Mouse (Mus musculus) forebrain, embryonic 13.5 days (tissue): ENCODE data around the gene Arhgef28. TPM values are rescaled to one million over a fixed set of nuclear protein-coding genes. Genes with fewer than 3 reads are reported as not detected.

Experiments used
- ATAC-seq: fragments of 200-750 bp; cut with Nextera tagmentation; 2 replicates; pipeline ENCODE4 v1.8.0; 2017
- H3K27ac ChIP-seq: fragments of 300-500 bp; sonication (generic); 2 replicates; pipeline ENCODE4 v1.5.1; 2015; ENCODE audit warnings: inconsistent platforms, mild to moderate bottlenecking, moderate library complexity
- H3K27me3 ChIP-seq: fragments of 300-500 bp; sonication (generic); 2 replicates; pipeline ENCODE4 v1.6.1; 2015; ENCODE audit warnings: mild to moderate bottlenecking, inconsistent platforms
- H3K36me3 ChIP-seq: fragments of 300-500 bp; sonication (generic); 2 replicates; pipeline ENCODE4 v1.6.1; 2015; ENCODE audit warnings: mild to moderate bottlenecking, inconsistent platforms; ENCODE audit not compliant: poor library complexity, severe bottlenecking
- H3K4me1 ChIP-seq: fragments of 300-500 bp; sonication (generic); 2 replicates; pipeline ENCODE4 v1.6.1; 2015; ENCODE audit warnings: inconsistent platforms
- H3K4me2 ChIP-seq: fragments of 300-500 bp; sonication (generic); 2 replicates; pipeline ENCODE4 v1.6.1; 2015; ENCODE audit warnings: inconsistent platforms, mild to moderate bottlenecking, moderate library complexity
- H3K4me3 ChIP-seq: fragments of 300-500 bp; sonication (generic); 2 replicates; pipeline ENCODE4 v1.5.1; 2015; ENCODE audit warnings: mild to moderate bottlenecking, inconsistent platforms
- H3K9ac ChIP-seq: fragments of 300-500 bp; sonication (generic); 2 replicates; pipeline ENCODE4 v1.6.1; 2015; ENCODE audit warnings: mild to moderate bottlenecking, inconsistent platforms
- H3K9me3 ChIP-seq: fragments of 300-500 bp; sonication (generic); replicated peaks from 2 replicates; pipeline ENCODE4 v1.6.1; 2016; ENCODE audit warnings: inconsistent platforms
- WGBS: fragments of 180-500 bp; shearing (Covaris S2); methylation state at CpG from one replicate; pipeline ENCODE4 v1.1.7; 2015; 5-methylcytosine and 5-hydroxymethylcytosine counted together
- polyA plus RNA-seq: library from polyadenylated mRNA; unstranded; fragments of >200 nt; fragmentation: Nextera tagmentation; extraction: Ambion mirVana; gene quantifications from 2 replicates; pipeline ENCODE4 v1.2.1, GENCODE M21; 2015

Gene Arhgef28
- polyA plus RNA-seq, 1 experiment from 2014 or later, result 7.0 TPM

GRCm38 (mm10) chr13:97902821-97903220 is 303.4 kb downstream of the Arhgef28 start:
- Histone ChIP-seq H3K9ac (no peak overlapping the region), H3K27ac (no peak overlapping the region), H3K9me3 (no peaks in the 10 kb centered on the region), H3K4me3 (no peak overlapping the region), H3K27me3 (no peaks in the 10 kb centered on the region), H3K4me2 (no peak overlapping the region), H3K36me3 (no peaks in the 10 kb centered on the region), H3K4me1 (peaks cover 20% of the 10 kb centered on the region)
- 91% methylated on average over 8 of the region's 8 CpGs for WGBS
- no peak for ATAC-seq

- H3K27me3 ChIP-seq, result no peaks in the 10 kb centered on the region
- peaks cover 20% of the 10 kb centered on the region for H3K4me1 ChIP-seq
- no peaks in the 10 kb centered on the region for H3K9me3 ChIP-seq
- no peak overlapping the region for H3K4me2 ChIP-seq
- no peaks in the 10 kb centered on the region for H3K36me3 ChIP-seq
- WGBS, result 33% methylated on average over 3 of the region's 3 CpGs
- no peak overlapping the region for H3K9ac ChIP-seq
- peak overlapping the region; percentile 76 for H3K27ac ChIP-seq
- ATAC-seq, result peak; percentile 87
- H3K4me3 ChIP-seq, result no peak overlapping the region
These were observed 305.9 kb downstream of the Arhgef28 start for GRCm38 (mm10) chr13:97900380-97900758.

GRCm38 (mm10) chr13:97899604-97900379 is 306.4 kb downstream of the Arhgef28 start:
- H3K9me3 ChIP-seq, result no peaks in the 10 kb centered on the region
- H3K4me1 ChIP-seq, result peaks cover 20% of the 10 kb centered on the region
- no peak overlapping the region for H3K4me3 ChIP-seq
- ATAC-seq, result peak; percentile 57
- H3K36me3 ChIP-seq, result no peaks in the 10 kb centered on the region
- H3K4me2 ChIP-seq, result no peak overlapping the region
- H3K27ac ChIP-seq, result peak overlapping the region; percentile 76
- H3K9ac ChIP-seq, result no peak overlapping the region
- no peaks in the 10 kb centered on the region for H3K27me3 ChIP-seq
- WGBS, result 58% methylated on average over 14 of the region's 14 CpGs

GRCm38 (mm10) chr13:97898590-97898989 is 307.6 kb downstream of the Arhgef28 start:
- H3K4me2 ChIP-seq, result no peak overlapping the region
- no peaks in the 10 kb centered on the region for H3K27me3 ChIP-seq
- no peak overlapping the region for H3K4me3 ChIP-seq
- no peaks in the 10 kb centered on the region for H3K36me3 ChIP-seq
- ATAC-seq, result no peak
- H3K9me3 ChIP-seq, result no peaks in the 10 kb centered on the region
- H3K4me1 ChIP-seq, result peaks cover 22% of the 10 kb centered on the region
- WGBS, result 65% methylated on average over 2 of the region's 2 CpGs
- H3K9ac ChIP-seq, result no peak overlapping the region
- H3K27ac ChIP-seq, result no peak overlapping the region

DNA sequence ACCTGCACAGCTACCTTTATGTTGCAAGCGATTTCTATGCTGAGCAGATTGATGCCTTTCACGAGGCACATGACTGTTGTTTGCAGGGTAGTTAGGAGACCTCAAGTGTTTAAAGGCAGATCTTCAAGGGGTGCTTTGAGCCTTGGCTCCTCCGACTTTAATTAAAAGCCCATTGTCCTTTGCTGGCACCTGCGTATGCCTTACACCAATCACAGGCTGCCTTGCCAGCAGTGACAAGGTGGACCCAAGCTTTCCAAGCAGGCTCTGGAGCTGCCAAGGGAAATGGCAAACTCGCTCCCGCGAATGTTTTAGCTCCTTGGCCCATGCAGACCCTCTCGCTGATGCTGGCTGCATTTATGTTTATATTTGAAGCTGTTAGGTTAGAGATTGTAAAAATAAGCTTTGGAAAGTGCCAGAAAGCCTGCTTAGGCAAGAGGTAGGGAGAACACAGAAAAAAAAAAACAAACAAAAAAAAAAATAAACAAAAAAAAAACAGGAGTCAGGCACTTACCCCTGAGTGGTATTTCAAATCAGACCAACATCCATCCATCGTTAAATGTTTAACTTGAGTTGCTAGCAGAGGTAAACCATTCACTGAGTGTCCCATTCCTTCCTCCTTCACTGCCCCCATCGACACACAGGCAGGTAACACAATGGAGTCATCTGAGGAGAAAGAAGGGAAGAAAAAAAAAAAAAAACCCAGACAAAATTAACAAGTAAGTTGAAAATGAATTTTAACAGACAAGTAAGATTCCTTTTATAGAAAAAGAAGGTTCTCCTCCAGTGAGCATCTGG is 313.0 kb downstream of the Arhgef28 start:
- H3K9me3 ChIP-seq, result no peaks in the 10 kb centered on the region
- no peaks in the 10 kb centered on the region for H3K27me3 ChIP-seq
- H3K9ac ChIP-seq, result peak overlapping the region; percentile 21; the same call in 1 of the 2 replicates
- 12% methylated on average over 10 of the region's 10 CpGs for WGBS
- H3K4me3 ChIP-seq, result no peak overlapping the region
- H3K36me3 ChIP-seq, result no peaks in the 10 kb centered on the region
- peak; percentile 65 for ATAC-seq
- H3K4me2 ChIP-seq, result peak overlapping the region; percentile 47
- H3K4me1 ChIP-seq, result peaks cover 29% of the 10 kb centered on the region
- H3K27ac ChIP-seq, result peak overlapping the region; percentile 93

GRCm38 (mm10) chr13:97892089-97892884 is 314.0 kb downstream of the Arhgef28 start:
- Histone ChIP-seq H3K36me3 (no peaks in the 10 kb centered on the region), H3K27me3 (no peaks in the 10 kb centered on the region), H3K4me1 (peaks cover 38% of the 10 kb centered on the region), H3K27ac (peak overlapping the region; percentile 93), H3K4me2 (peak overlapping the region; percentile 47), H3K9ac (peak overlapping the region; percentile 21; the same call in 1 of the 2 replicates), H3K4me3 (no peak overlapping the region), H3K9me3 (no peaks in the 10 kb centered on the region)
- 10% methylated on average over 15 of the region's 15 CpGs for WGBS
- peak; percentile 92 for ATAC-seq

GRCm38 (mm10) chr13:97888046-97888445 is 318.2 kb downstream of the Arhgef28 start:
- Histone ChIP-seq H3K4me1 (peaks cover 51% of the 10 kb centered on the region), H3K36me3 (no peaks in the 10 kb centered on the region), H3K27ac (no peak overlapping the region), H3K9ac (no peak overlapping the region), H3K4me2 (no peak overlapping the region), H3K27me3 (no peaks in the 10 kb centered on the region), H3K4me3 (no peak overlapping the region), H3K9me3 (no peaks in the 10 kb centered on the region)
- ATAC-seq, result peak; percentile 20; the same call in 1 of the 2 replicates
- 39% methylated on average over 6 of the region's 6 CpGs for WGBS

GRCm38 (mm10) chr13:97887558-97887957 is 318.7 kb downstream of the Arhgef28 start:
- peaks cover 46% of the 10 kb centered on the region for H3K4me1 ChIP-seq
- no peak for ATAC-seq
- H3K9me3 ChIP-seq, result no peaks in the 10 kb centered on the region
- H3K4me2 ChIP-seq, result no peak overlapping the region
- no peak overlapping the region for H3K9ac ChIP-seq
- WGBS, result 18% methylated on average over 7 of the region's 7 CpGs
- no peak overlapping the region for H3K27ac ChIP-seq
- no peak overlapping the region for H3K4me3 ChIP-seq
- H3K36me3 ChIP-seq, result no peaks in the 10 kb centered on the region
- no peaks in the 10 kb centered on the region for H3K27me3 ChIP-seq

DNA sequence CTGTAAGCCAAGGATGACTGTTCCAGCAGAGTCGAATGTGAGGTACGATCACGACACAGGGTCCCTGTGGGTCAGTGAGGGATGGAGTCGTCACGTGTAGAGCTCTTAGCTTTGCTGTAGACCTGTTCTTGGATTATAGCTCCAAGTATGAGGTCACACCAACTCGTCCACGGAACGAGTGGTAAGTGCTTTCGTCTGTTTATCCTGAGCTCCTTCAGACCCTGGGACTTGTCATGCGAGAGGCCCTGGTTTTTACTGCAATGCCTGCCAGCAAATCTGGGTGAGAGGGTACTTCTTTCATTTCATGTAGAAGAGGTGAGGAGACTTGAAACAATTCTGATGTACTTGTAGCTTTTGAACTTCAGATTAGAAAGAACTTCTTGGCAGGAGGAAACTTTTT is 322.6 kb downstream of the Arhgef28 start:
- no peak for ATAC-seq
- no peak overlapping the region for H3K4me2 ChIP-seq
- H3K4me3 ChIP-seq, result no peak overlapping the region
- no peaks in the 10 kb centered on the region for H3K36me3 ChIP-seq
- no peaks in the 10 kb centered on the region for H3K27me3 ChIP-seq
- no peaks in the 10 kb centered on the region for H3K9me3 ChIP-seq
- H3K27ac ChIP-seq, result no peak overlapping the region
- H3K9ac ChIP-seq, result no peak overlapping the region
- H3K4me1 ChIP-seq, result peaks cover 29% of the 10 kb centered on the region
- 90% methylated on average over 10 of the region's 10 CpGs for WGBS

DNA sequence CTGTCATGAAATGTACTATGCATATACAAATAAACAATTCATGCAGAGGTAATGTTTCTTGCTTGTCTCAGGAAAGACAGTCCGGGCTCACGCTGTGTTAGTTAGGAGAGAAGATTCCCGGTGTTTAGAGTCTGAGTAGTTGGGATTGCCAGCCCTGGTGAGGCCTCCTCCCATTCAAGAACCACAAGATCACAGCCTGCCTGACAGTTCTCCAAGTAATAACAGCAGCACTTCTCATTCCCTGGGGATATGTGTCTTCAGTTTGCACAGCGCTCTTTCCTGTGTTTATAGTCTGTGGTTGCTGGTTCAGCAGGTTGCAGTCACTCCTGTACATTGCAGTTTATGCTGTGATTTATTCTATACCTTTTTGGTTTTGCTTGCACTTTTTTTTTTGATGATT is 329.8 kb downstream of the Arhgef28 start:
- WGBS, result 74% methylated on average over 4 of the region's 4 CpGs
- H3K4me2 ChIP-seq, result no peak overlapping the region
- H3K27ac ChIP-seq, result no peak overlapping the region
- no peaks in the 10 kb centered on the region for H3K36me3 ChIP-seq
- no peaks in the 10 kb centered on the region for H3K4me1 ChIP-seq
- H3K27me3 ChIP-seq, result no peaks in the 10 kb centered on the region
- H3K9ac ChIP-seq, result no peak overlapping the region
- ATAC-seq, result no peak
- no peaks in the 10 kb centered on the region for H3K9me3 ChIP-seq
- H3K4me3 ChIP-seq, result no peak overlapping the region

- Histone ChIP-seq H3K4me3 (no peak overlapping the region), H3K27me3 (no peaks in the 10 kb centered on the region), H3K4me2 (no peak overlapping the region), H3K9me3 (no peaks in the 10 kb centered on the region), H3K36me3 (no peaks in the 10 kb centered on the region), H3K27ac (no peak overlapping the region), H3K9ac (no peak overlapping the region), H3K4me1 (no peaks in the 10 kb centered on the region)
- WGBS, result 87% methylated on average over 6 of the region's 6 CpGs
- no peak for ATAC-seq
These were observed 330.2 kb downstream of the Arhgef28 start for GRCm38 (mm10) chr13:97876031-97876430.

DNA sequence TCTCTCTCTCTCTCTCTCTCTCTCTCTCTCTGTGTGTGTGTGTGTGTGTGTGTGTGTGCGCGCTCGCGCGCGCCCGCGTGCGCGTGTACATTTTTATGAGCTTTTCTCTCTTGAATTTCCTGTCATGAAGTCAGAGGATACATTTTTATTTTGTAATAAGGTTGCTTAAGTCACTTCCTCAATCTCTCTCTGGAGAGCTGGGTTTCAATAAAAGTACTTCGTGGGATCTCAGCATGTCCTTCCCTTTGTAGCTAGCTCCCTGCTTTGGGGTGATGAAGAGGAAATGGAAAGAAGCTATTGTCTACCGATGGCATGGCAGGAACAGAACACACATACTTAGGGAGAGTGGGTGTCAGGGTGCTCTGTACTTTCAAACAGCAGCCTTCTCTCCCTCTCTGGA is 336.8 kb downstream of the Arhgef28 start:
- H3K9me3 ChIP-seq, result no peaks in the 10 kb centered on the region
- no peak overlapping the region for H3K4me3 ChIP-seq
- no peak overlapping the region for H3K27ac ChIP-seq
- H3K4me2 ChIP-seq, result no peak overlapping the region
- H3K27me3 ChIP-seq, result no peaks in the 10 kb centered on the region
- H3K9ac ChIP-seq, result no peak overlapping the region
- H3K36me3 ChIP-seq, result no peaks in the 10 kb centered on the region
- 0 out of 2 replicates have a peak, but pooled peaks cover 3% of the 10 kb centered on the region for H3K4me1 ChIP-seq
- no peak for ATAC-seq
- 91% methylated on average over 12 of the region's 12 CpGs for WGBS
